39 mouse cellular contexts compared by ENCODE assay signal in genomic region chr15:100268916-100269315, GRCm38 (mm10). TPM values are rescaled to one million over a fixed set of nuclear protein-coding genes. Genes with fewer than 3 reads are reported as not detected.
"Had no signal": no experiment of that assay in that cellular context is flagged by ENCODE, and none has a peak within 500 bp of the region (broad histone marks: within the 10 kb centered on the region; RNA-seq: fewer than 3 reads in every experiment).

No protein-coding gene starts in this region.

- H3K9me3 ChIP-seq: hindbrain, embryonic 15.5 days; limb, embryonic 10.5 days; liver, embryonic 13.5 days; liver, embryonic 15.5 days had no signal

- H3K4me2 ChIP-seq: heart, embryonic 12.5 days; hindbrain, embryonic 13.5 days; hindbrain, embryonic 15.5 days; kidney, embryonic 15.5 days; limb, embryonic 12.5 days; liver, embryonic 11.5 days; liver, embryonic 13.5 days; liver, embryonic 15.5 days had no signal

- H3K9ac ChIP-seq: heart, embryonic 12.5 days; hindbrain, embryonic 13.5 days; hindbrain, embryonic 15.5 days; kidney, embryonic 15.5 days; limb, embryonic 12.5 days; liver, embryonic 13.5 days; liver, embryonic 15.5 days; liver, postnatal 0 days had no signal

- H3K4me1 ChIP-seq: heart, embryonic 12.5 days; hindbrain, embryonic 13.5 days; hindbrain, embryonic 15.5 days; kidney, embryonic 15.5 days; limb, embryonic 10.5 days; limb, embryonic 12.5 days; liver, embryonic 13.5 days; liver, embryonic 15.5 days had no signal

- H3K4me3 ChIP-seq: gastrocnemius, adult 2 months; heart, adult 2 months; heart, embryonic 12.5 days; hindbrain, embryonic 13.5 days; hindbrain, embryonic 15.5 days; kidney, embryonic 15.5 days; layer of hippocampus, adult 2 months; left cerebral cortex, adult 2 months; limb, embryonic 10.5 days; limb, embryonic 12.5 days; liver, embryonic 13.5 days; liver, embryonic 15.5 days had no signal

- H3K27ac ChIP-seq: gastrocnemius, adult 2 months; heart, adult 2 months; hindbrain, embryonic 13.5 days; hindbrain, embryonic 15.5 days; hindbrain, postnatal 0 days; kidney, embryonic 15.5 days; kidney, postnatal 0 days; layer of hippocampus, adult 2 months; left cerebral cortex, adult 2 months; limb, embryonic 10.5 days; limb, embryonic 12.5 days; liver, embryonic 13.5 days; liver, embryonic 15.5 days had no signal

- ATAC-seq: hindbrain, postnatal 0 days; intestine, embryonic 16.5 days; liver, postnatal 0 days had no signal

- H3K36me3 ChIP-seq: heart, embryonic 12.5 days; hindbrain, embryonic 13.5 days; hindbrain, embryonic 15.5 days; kidney, embryonic 15.5 days; limb, embryonic 10.5 days; limb, embryonic 12.5 days; liver, embryonic 13.5 days; liver, embryonic 15.5 days had no signal

- DNase-seq: gastrocnemius, adult 2 months; gastrocnemius, postnatal 10 days; gastrocnemius, postnatal 25 days; heart, adult 2 months; heart, postnatal 10 days; heart, postnatal 4 days; kidney, adult 11 months; kidney, adult 2 months; kidney, adult 9 months; kidney, postnatal 14 days; kidney, postnatal 4 days; liver; liver, embryonic 13.5 days; liver, postnatal 0 days had no signal

- H3K27me3 ChIP-seq: kidney, embryonic 15.5 days; liver, embryonic 13.5 days; liver, embryonic 15.5 days had no signal

RNA-seq across cellular contexts. Expression of gene Tmprss12, which starts 11.7 kb away (rescaled TPM):
- total RNA-seq: gastrocnemius, adult 2 months; gastrocnemius, postnatal 10 days; gastrocnemius, postnatal 25 days; gastrocnemius, postnatal 4 days; granulocyte monocyte progenitor cell, adult 5-6 weeks; heart, adult 2 months; heart, postnatal 10 days; heart, postnatal 25 days; heart, postnatal 4 days; hindbrain, postnatal 0 days; layer of hippocampus, adult 2 months; layer of hippocampus, postnatal 10 days; layer of hippocampus, postnatal 25 days; left cerebral cortex, adult 2 months; left cerebral cortex, postnatal 14 days; left cerebral cortex, postnatal 36 days had no signal
- polyA plus RNA-seq: heart, adult 2 months; heart, embryonic 12.5 days; heart, embryonic 14.5 days; heart, embryonic 16.5 days; hindbrain, embryonic 11.5 days; hindbrain, embryonic 13.5 days; hindbrain, embryonic 15.5 days; hindbrain, postnatal 0 days; intestine, embryonic 14.5 days; intestine, embryonic 16.5 days; kidney, embryonic 15.5 days; kidney, postnatal 0 days; limb, embryonic 10.5 days; limb, embryonic 12.5 days; limb, embryonic 14.5 days; liver, embryonic 11.5 days; liver, embryonic 13.5 days; liver, embryonic 15.5 days; liver, postnatal 0 days had no signal
